Mouse (Mus musculus) inflammation-experienced regulatory T-cells, adult 16 weeks (primary cell): ENCODE data around the gene Klra7. TPM values are rescaled to one million over a fixed set of nuclear protein-coding genes. Genes with fewer than 3 reads are reported as not detected.

Experiments used
- polyA plus RNA-seq: library from polyadenylated mRNA; unstranded; fragments of 100-300 nt; shearing (Covaris generic); gene quantifications from one replicate; pipeline ENCODE4 v1.2.1, GENCODE M21; 2017

The Klra7 gene
- not detected for polyA plus RNA-seq

GRCm38 (mm10) chr6:130233222-130233621 is at the start of gene Klra7:
Klra7 (minus strand) TSS chr6:130233322.

GRCm38 (mm10) chr6:130281828-130282227 is 48.7 kb upstream of the Klra7 start, which contains the start of gene Klra10:
Klra10 (minus strand) TSS chr6:130281928.

GRCm38 (mm10) chr6:130193012-130193411 is 40.1 kb downstream of the Klra7 start, which contains the start of gene Klra9:
Klra9 (minus strand) TSS chr6:130193112.

Other genes with a start within 250 kb of the Klra7 start
- not detected for gene Klra6, start 206.4 kb downstream of the Klra7 start, polyA plus RNA-seq
- not detected for gene Klra4, start 166.1 kb downstream of the Klra7 start, polyA plus RNA-seq
- not detected for gene Klra8, start 103.4 kb downstream of the Klra7 start, polyA plus RNA-seq
- not detected for gene Klra9, start 40.2 kb downstream of the Klra7 start, polyA plus RNA-seq
- not detected for gene Klra10, start 48.6 kb upstream of the Klra7 start, polyA plus RNA-seq
- gene Klra3, start 104.3 kb upstream of the Klra7 start, polyA plus RNA-seq, result not detected
- gene Klra1, start 153.6 kb upstream of the Klra7 start, polyA plus RNA-seq, result not detected